Mouse (Mus musculus) liver, adult 2 months (tissue): ENCODE measurements around the gene Micu1.

Experiments
- CTCF ChIP-seq: fragments of 200-500 bp; IDR thresholded peaks from 2 replicates; pipeline ENCODE4 v1.5.1; 2011; ENCODE audit warnings: low read depth, low read length, control low read depth
- POLR2A ChIP-seq: fragments of 200-500 bp; IDR thresholded peaks from 2 replicates; pipeline ENCODE4 v1.6.1; 2011; ENCODE audit warnings: low read length, control low read depth; ENCODE audit not compliant: insufficient read depth; ENCODE audit errors: extremely low read depth

DNA sequence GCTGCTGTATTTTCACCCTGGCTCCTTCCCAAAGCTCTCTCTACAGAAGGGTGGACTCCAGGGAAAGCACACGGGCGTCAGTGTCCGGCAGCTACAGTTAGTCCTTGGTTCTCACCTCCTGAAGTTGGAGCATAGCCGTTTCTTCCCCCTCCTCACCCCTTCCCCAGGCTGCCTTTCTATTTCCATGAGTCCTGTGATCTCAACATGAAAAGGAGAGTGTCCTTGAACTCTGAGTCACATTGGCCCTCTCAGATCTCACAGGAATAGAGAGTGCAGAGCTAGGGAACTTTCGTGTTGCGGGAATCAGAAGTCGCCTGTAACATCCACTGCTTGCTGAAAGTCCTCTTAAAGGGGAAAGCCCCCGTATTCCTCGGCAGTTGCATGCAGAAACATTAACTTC lies 116.9 kb downstream of the Micu1 start:
- no peak for TF ChIP-seq POLR2A
- TF ChIP-seq CTCF: no peak
